Mouse (Mus musculus) stomach, embryonic 15.5 days (tissue): ENCODE results near the gene Otos. TPM values are rescaled to one million over a fixed set of nuclear protein-coding genes. Genes with fewer than 3 reads are reported as not detected.

Experiments used
- ATAC-seq: fragments of 200-750 bp; cut with Nextera tagmentation; 2 replicates; pipeline ENCODE4 v1.8.0; 2017; ENCODE audit warnings: low read depth, moderate number of reproducible peaks, moderate TSS enrichment; ENCODE audit not compliant: insufficient read depth, low FRiP score
- H3K27ac ChIP-seq: fragments of 300-500 bp; sonication (generic); 2 replicates; pipeline ENCODE4 v1.5.1; 2015; ENCODE audit warnings: mild to moderate bottlenecking, inconsistent platforms
- H3K27me3 ChIP-seq: fragments of 300-500 bp; sonication (generic); replicated peaks from 2 replicates; pipeline ENCODE4 v1.6.1; 2015; ENCODE audit warnings: inconsistent platforms
- H3K36me3 ChIP-seq: fragments of 300-500 bp; sonication (generic); 2 replicates; pipeline ENCODE4 v1.6.1; 2015; ENCODE audit warnings: inconsistent platforms
- H3K4me1 ChIP-seq: fragments of 300-500 bp; sonication (generic); 2 replicates; pipeline ENCODE4 v1.6.1; 2015; ENCODE audit warnings: inconsistent platforms
- H3K4me2 ChIP-seq: fragments of 300-500 bp; sonication (generic); 2 replicates; pipeline ENCODE4 v1.6.1; 2015; ENCODE audit warnings: mild to moderate bottlenecking, inconsistent platforms
- H3K4me3 ChIP-seq: fragments of 300-500 bp; sonication (generic); replicated peaks from 2 replicates; pipeline ENCODE4 v1.5.1; 2015; ENCODE audit warnings: inconsistent platforms
- H3K9ac ChIP-seq: fragments of 300-500 bp; sonication (generic); 2 replicates; pipeline ENCODE4 v1.6.1; 2015; ENCODE audit warnings: inconsistent platforms
- H3K9me3 ChIP-seq: fragments of 300-500 bp; sonication (generic); 2 replicates; pipeline ENCODE4 v1.6.1; 2016; ENCODE audit warnings: inconsistent platforms
- WGBS: fragments of 180-500 bp; shearing (Covaris S2); methylation state at CpG from one replicate; pipeline ENCODE4 v1.1.7; 2015; 5-methylcytosine and 5-hydroxymethylcytosine counted together
- polyA plus RNA-seq: library from polyadenylated mRNA; unstranded; fragments of >200 nt; fragmentation: Nextera tagmentation; extraction: Ambion mirVana; gene quantifications from 2 replicates; pipeline ENCODE4 v1.2.1, GENCODE M21; 2015

The Otos gene
- polyA plus RNA-seq, 1 experiment from 2014 or later = 0.19 TPM

- whole genome bisulfite sequencing = 48% methylated on average over 1 of the region's 1 CpGs
- Histone ChIP-seq H3K4me2 (no peak overlapping the region), H3K27me3 (no peaks in the 10 kb centered on the region), H3K27ac (no peak overlapping the region), H3K9me3 (no peaks in the 10 kb centered on the region), H3K9ac (no peak overlapping the region), H3K4me1 (no peaks in the 10 kb centered on the region), H3K4me3 (no peak overlapping the region), H3K36me3 (peaks cover 15% of the 10 kb centered on the region; the same call in 1 of the 2 replicates)
- no peak for ATAC-seq
Observed at GRCm38 (mm10) chr1:92634569-92634968, 14.1 kb downstream of the Otos start.

- Histone ChIP-seq H3K9ac (no peak overlapping the region), H3K36me3 (peaks cover 15% of the 10 kb centered on the region; the same call in 1 of the 2 replicates), H3K9me3 (no peaks in the 10 kb centered on the region), H3K27me3 (no peaks in the 10 kb centered on the region), H3K4me3 (no peak overlapping the region), H3K27ac (no peak overlapping the region), H3K4me2 (no peak overlapping the region), H3K4me1 (no peaks in the 10 kb centered on the region)
- WGBS = 85% methylated on average over 8 of the region's 8 CpGs
- ATAC-seq = no peak
Observed at GRCm38 (mm10) chr1:92633726-92634125, 14.9 kb downstream of the Otos start.

DNA sequence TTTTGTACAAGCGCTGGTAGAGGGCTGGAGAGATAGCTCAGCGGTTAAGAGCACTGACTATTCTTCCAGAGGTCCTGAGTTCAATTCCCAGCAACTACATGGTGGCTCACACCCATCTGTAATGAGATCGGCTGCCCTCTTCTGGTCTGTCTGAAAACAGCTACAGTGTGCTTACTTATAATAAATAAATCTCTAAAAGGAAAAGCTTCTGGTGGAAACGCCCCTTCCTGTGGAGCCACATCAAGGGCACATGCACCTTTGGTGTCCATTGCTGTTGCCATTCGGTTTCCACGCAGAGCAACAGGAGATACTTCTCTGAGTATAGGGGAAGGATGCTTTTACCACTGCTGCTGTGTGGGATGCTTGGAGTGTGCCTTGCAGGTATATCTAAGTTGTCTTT lies 15.7 kb downstream of the Otos start:
- ATAC-seq = no peak
- WGBS = 67% methylated on average over 6 of the region's 6 CpGs
- Histone ChIP-seq H3K4me1 (no peaks in the 10 kb centered on the region), H3K9me3 (no peaks in the 10 kb centered on the region), H3K27me3 (no peaks in the 10 kb centered on the region), H3K27ac (no peak overlapping the region), H3K4me2 (no peak overlapping the region), H3K4me3 (no peak overlapping the region), H3K9ac (no peak overlapping the region), H3K36me3 (peaks cover 15% of the 10 kb centered on the region; the same call in 1 of the 2 replicates)

DNA sequence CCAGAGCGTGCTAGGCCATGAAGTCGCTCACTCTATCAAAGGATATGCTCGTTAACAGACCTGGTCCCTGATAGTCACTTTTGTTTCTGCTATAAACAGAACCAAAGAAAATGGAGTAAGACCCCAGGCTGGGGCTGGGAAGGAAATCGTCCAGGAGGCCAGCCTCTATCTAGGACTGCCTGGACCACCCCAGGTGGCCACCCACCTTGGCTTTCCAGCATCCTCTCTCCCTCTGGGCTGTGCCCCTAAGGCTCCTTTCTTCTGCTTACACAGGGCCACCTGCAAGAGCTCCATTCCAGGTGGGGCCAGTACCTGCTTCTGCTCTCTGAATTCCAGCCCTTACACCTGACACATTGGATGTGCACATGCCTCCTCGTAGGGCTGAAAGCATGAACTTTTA lies 16.4 kb downstream of the Otos start:
- WGBS = 67% methylated on average over 5 of the region's 5 CpGs
- Histone ChIP-seq H3K27ac (no peak overlapping the region), H3K4me1 (no peaks in the 10 kb centered on the region), H3K4me2 (no peak overlapping the region), H3K36me3 (peaks cover 8% of the 10 kb centered on the region; the same call in 1 of the 2 replicates), H3K4me3 (no peak overlapping the region), H3K9me3 (no peaks in the 10 kb centered on the region), H3K9ac (no peak overlapping the region), H3K27me3 (no peaks in the 10 kb centered on the region)
- no peak for ATAC-seq

DNA sequence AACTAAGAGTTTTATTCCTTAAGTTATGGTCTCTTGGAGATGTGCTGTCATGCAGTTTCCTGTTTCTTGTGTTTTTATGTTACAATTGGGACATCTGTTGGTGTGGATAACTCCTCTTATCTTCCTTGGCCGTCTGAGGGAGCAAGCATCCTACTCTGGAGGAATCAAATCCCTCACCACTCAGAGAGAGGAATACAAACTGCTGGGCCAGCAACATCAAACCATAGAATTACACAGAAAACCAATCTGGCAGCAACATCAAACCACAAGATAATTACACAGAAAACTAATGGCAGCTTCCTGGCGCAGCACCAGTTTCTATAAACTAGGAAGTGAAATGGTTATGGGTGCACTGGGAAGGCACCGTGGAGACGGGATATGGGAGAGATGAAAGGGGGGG lies 20.4 kb downstream of the Otos start:
- Histone ChIP-seq H3K36me3 (no peaks in the 10 kb centered on the region), H3K27ac (no peak overlapping the region), H3K27me3 (no peaks in the 10 kb centered on the region), H3K4me3 (no peak overlapping the region), H3K4me1 (no peaks in the 10 kb centered on the region), H3K9me3 (no peaks in the 10 kb centered on the region), H3K9ac (no peak overlapping the region), H3K4me2 (no peak overlapping the region)
- no peak for ATAC-seq
- WGBS = 67% methylated on average over 4 of the region's 4 CpGs

DNA sequence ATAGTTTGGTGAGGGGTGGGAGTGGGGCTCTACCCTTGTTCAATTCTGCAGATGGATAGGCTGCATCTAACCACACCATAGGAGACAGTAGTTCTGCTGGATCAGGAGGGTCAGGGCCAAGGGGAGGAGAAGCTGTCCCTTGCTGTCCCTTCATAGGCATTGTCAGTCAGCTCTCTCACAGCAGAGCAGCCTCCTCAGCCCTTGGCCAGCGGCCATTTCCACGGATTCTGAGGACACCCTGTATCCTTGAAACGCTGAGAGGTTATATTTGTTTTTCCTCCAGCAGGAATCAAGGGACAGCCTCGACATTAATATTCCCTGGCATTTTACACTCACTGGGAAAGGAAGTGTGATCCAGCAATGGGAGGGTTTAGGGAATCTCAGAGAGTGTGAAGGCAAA lies 30.3 kb downstream of the Otos start:
- no peak overlapping the region for H3K4me2 ChIP-seq
- no peaks in the 10 kb centered on the region for H3K9me3 ChIP-seq
- H3K9ac ChIP-seq = no peak overlapping the region
- no peak for ATAC-seq
- H3K27ac ChIP-seq = no peak overlapping the region
- H3K4me3 ChIP-seq = no peak overlapping the region
- no peaks in the 10 kb centered on the region for H3K4me1 ChIP-seq
- H3K36me3 ChIP-seq = no peaks in the 10 kb centered on the region
- WGBS = 54% methylated on average over 4 of the region's 4 CpGs
- no peaks in the 10 kb centered on the region for H3K27me3 ChIP-seq

GRCm38 (mm10) chr1:92617488-92617887 lies 31.2 kb downstream of the Otos start, which contains the start of gene Olfr12:
Olfr12 (plus strand) TSS chr1:92617788.
- Histone ChIP-seq H3K27me3 (no peaks in the 10 kb centered on the region), H3K9ac (no peak within 1 kb of the TSS), H3K36me3 (no peaks in the 10 kb centered on the region), H3K4me1 (no peaks in the 10 kb centered on the region), H3K4me3 (no peak within 1 kb of the TSS), H3K27ac (no peak within 1 kb of the TSS), H3K9me3 (no peaks in the 10 kb centered on the region), H3K4me2 (no peak within 1 kb of the TSS)
- WGBS = 56% methylated on average over 2 of the region's 2 CpGs
- no peak for ATAC-seq

- H3K9me3 ChIP-seq = no peaks in the 10 kb centered on the region
- no peak for ATAC-seq
- no peak overlapping the region for H3K9ac ChIP-seq
- H3K4me1 ChIP-seq = no peaks in the 10 kb centered on the region
- WGBS = 60% methylated on average over 1 of the region's 1 CpGs
- H3K4me2 ChIP-seq = no peak overlapping the region
- H3K27ac ChIP-seq = no peak overlapping the region
- no peak overlapping the region for H3K4me3 ChIP-seq
- H3K36me3 ChIP-seq = no peaks in the 10 kb centered on the region
- no peaks in the 10 kb centered on the region for H3K27me3 ChIP-seq
Observed at GRCm38 (mm10) chr1:92616046-92616445, 32.6 kb downstream of the Otos start.

- H3K36me3 ChIP-seq = no peaks in the 10 kb centered on the region
- no peak overlapping the region for H3K4me3 ChIP-seq
- no peaks in the 10 kb centered on the region for H3K9me3 ChIP-seq
- ATAC-seq = no peak
- no peak overlapping the region for H3K4me2 ChIP-seq
- H3K27ac ChIP-seq = no peak overlapping the region
- no peaks in the 10 kb centered on the region for H3K4me1 ChIP-seq
- no peak overlapping the region for H3K9ac ChIP-seq
- H3K27me3 ChIP-seq = no peaks in the 10 kb centered on the region
- WGBS = 7% methylated on average over 1 of the region's 1 CpGs
Observed at GRCm38 (mm10) chr1:92614516-92614915, 34.1 kb downstream of the Otos start.

GRCm38 (mm10) chr1:92613175-92613574 lies 35.5 kb downstream of the Otos start:
- no peak overlapping the region for H3K27ac ChIP-seq
- H3K27me3 ChIP-seq = no peaks in the 10 kb centered on the region
- H3K36me3 ChIP-seq = no peaks in the 10 kb centered on the region
- H3K4me3 ChIP-seq = no peak overlapping the region
- ATAC-seq = no peak
- WGBS = 40% methylated on average over 4 of the region's 4 CpGs
- H3K9me3 ChIP-seq = no peaks in the 10 kb centered on the region
- no peak overlapping the region for H3K4me2 ChIP-seq
- H3K9ac ChIP-seq = no peak overlapping the region
- H3K4me1 ChIP-seq = no peaks in the 10 kb centered on the region

GRCm38 (mm10) chr1:92611008-92611407 lies 37.6 kb downstream of the Otos start:
- Histone ChIP-seq H3K4me2 (no peak overlapping the region), H3K4me1 (no peaks in the 10 kb centered on the region), H3K36me3 (no peaks in the 10 kb centered on the region), H3K9ac (no peak overlapping the region), H3K27ac (no peak overlapping the region), H3K9me3 (no peaks in the 10 kb centered on the region), H3K27me3 (no peaks in the 10 kb centered on the region), H3K4me3 (no peak overlapping the region)
- no peak for ATAC-seq
- WGBS = 5% methylated on average over 5 of the region's 5 CpGs

DNA sequence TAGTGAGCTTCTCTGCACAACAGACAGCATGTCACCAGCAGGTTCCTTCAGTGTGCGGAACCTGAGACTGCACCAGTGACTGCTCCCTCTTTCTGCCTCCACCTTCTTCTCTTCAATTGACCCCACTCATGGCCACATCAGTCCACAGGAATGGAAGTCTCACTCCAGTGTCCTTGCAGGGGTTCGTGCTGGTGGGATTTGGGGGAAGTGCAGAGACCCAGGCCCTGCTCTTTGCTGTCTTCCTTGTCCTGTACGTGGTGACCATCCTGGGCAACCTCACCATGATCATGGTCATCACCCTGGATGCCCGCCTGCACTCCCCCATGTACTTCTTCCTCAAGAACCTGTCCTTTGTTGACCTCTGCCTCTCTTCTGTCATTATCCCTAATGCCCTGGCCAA lies 40.9 kb downstream of the Otos start:
- Histone ChIP-seq H3K4me1 (no peaks in the 10 kb centered on the region), H3K4me3 (no peak overlapping the region), H3K36me3 (no peaks in the 10 kb centered on the region), H3K27ac (no peak overlapping the region), H3K4me2 (no peak overlapping the region), H3K9ac (no peak overlapping the region), H3K9me3 (no peaks in the 10 kb centered on the region), H3K27me3 (no peaks in the 10 kb centered on the region)
- WGBS = 73% methylated on average over 4 of the region's 4 CpGs
- ATAC-seq = no peak

DNA sequence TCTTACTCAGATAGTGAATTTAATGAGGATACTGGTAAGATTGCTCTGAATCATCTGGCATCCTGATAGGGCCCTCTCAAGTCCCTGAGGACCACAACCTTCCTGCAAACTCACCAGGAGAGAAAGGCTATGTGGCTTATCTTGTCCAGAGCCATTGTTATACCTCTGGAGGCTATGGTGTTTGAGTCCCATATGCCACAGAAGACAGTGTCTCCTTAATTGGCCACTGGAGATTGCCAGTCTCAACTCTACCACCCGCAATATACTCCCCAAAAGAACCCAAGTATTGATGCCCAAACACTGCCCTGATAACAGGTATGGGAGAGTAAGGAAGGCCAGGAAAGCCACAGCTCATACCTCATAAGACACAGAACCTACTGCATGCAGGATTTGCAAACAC lies 43.2 kb downstream of the Otos start, which contains the start of gene Olfr1410:
Gene Olfr1410 (plus strand): TSS at position 301 of the 400 bp plus-strand sequence.
- WGBS = 92% methylated on average over 1 of the region's 1 CpGs
- H3K27ac ChIP-seq = no peak within 1 kb of the TSS
- H3K4me3 ChIP-seq = no peak within 1 kb of the TSS
- H3K4me1 ChIP-seq = no peaks in the 10 kb centered on the region
- ATAC-seq = no peak
- H3K9ac ChIP-seq = no peak within 1 kb of the TSS
- H3K27me3 ChIP-seq = no peaks in the 10 kb centered on the region
- H3K9me3 ChIP-seq = no peaks in the 10 kb centered on the region
- H3K4me2 ChIP-seq = no peak within 1 kb of the TSS
- H3K36me3 ChIP-seq = no peaks in the 10 kb centered on the region
